Mouse (Mus musculus): Measurements from ENCODE around the gene Pik3r2. TPM values are rescaled to one million over a fixed set of nuclear protein-coding genes. Genes with fewer than 3 reads are reported as not detected.

The Pik3r2 gene
- polyA plus RNA-seq, 1 experiment = 51.5 TPM

- no peak for TF ChIP-seq GATA1 (IDR thresholded peaks at IDR 0.05; ENCODE audit: borderline replicate concordance, low read length)
- no peak for TF ChIP-seq FLI1 (IDR thresholded peaks at IDR 0.05; ENCODE audit: low read length)
- no peaks in the 10 kb centered on the region for H3K9me3 ChIP-seq
- peaks cover 86% of the 10 kb centered on the region for H3K4me1 ChIP-seq
- no peaks in the 10 kb centered on the region for H3K27me3 ChIP-seq (replicated peaks)
- H3K4me3 ChIP-seq (replicated peaks) = peak overlapping the region; percentile 100
- peaks cover 51% of the 10 kb centered on the region for H3K36me3 ChIP-seq (replicated peaks; ENCODE audit: low read length)
Observed at GRCm38 (mm10) chr8:70802786-70803510, 26.4 kb upstream of the Pik3r2 start.

- H3K4me3 ChIP-seq (replicated peaks) = peak overlapping the region; percentile 89
- no peaks in the 10 kb centered on the region for H3K27me3 ChIP-seq (replicated peaks)
- peaks cover 53% of the 10 kb centered on the region for H3K36me3 ChIP-seq (replicated peaks; ENCODE audit: low read length)
- no peaks in the 10 kb centered on the region for H3K9me3 ChIP-seq
- no peak for TF ChIP-seq FLI1 (IDR thresholded peaks at IDR 0.05; ENCODE audit: low read length)
- H3K4me1 ChIP-seq = peaks cover 86% of the 10 kb centered on the region
Observed at GRCm38 (mm10) chr8:70801830-70802229, 25.3 kb upstream of the Pik3r2 start.

- H3K9me3 ChIP-seq = no peaks in the 10 kb centered on the region
- peak overlapping the region; percentile 89 for H3K4me3 ChIP-seq (replicated peaks)
- TF ChIP-seq GATA1 (IDR thresholded peaks at IDR 0.05; ENCODE audit: borderline replicate concordance, low read length) (no peak), FLI1 (IDR thresholded peaks at IDR 0.05; ENCODE audit: low read length) (no peak)
- peaks cover 60% of the 10 kb centered on the region for H3K36me3 ChIP-seq (replicated peaks; ENCODE audit: low read length)
- H3K27me3 ChIP-seq (replicated peaks) = no peaks in the 10 kb centered on the region
- peaks cover 86% of the 10 kb centered on the region for H3K4me1 ChIP-seq
Observed at GRCm38 (mm10) chr8:70801156-70801555, 24.6 kb upstream of the Pik3r2 start.

- no peak for TF ChIP-seq FLI1 (IDR thresholded peaks at IDR 0.05; ENCODE audit: low read length)
- TF ChIP-seq GATA1 (IDR thresholded peaks at IDR 0.05; ENCODE audit: borderline replicate concordance, low read length) = no peak
- Histone ChIP-seq H3K27me3 (replicated peaks) (no peaks in the 10 kb centered on the region), H3K4me1 (peaks cover 86% of the 10 kb centered on the region)
Observed at GRCm38 (mm10) chr8:70800648-70801047, 24.1 kb upstream of the Pik3r2 start.

GRCm38 (mm10) chr8:70798281-70798680 is 21.8 kb upstream of the Pik3r2 start:
- Histone ChIP-seq H3K9me3 (no peaks in the 10 kb centered on the region), H3K4me1 (peaks cover 99% of the 10 kb centered on the region), H3K27me3 (replicated peaks) (no peaks in the 10 kb centered on the region), H3K36me3 (replicated peaks; ENCODE audit: low read length) (peaks cover 82% of the 10 kb centered on the region), H3K4me3 (replicated peaks) (peak overlapping the region; percentile 92)
- TF ChIP-seq FLI1 (IDR thresholded peaks at IDR 0.05; ENCODE audit: low read length) (no peak), GATA1 (IDR thresholded peaks at IDR 0.05; ENCODE audit: borderline replicate concordance, low read length) (no peak)

More at GRCm38 (mm10) chr8:70800648-70801047, 24.1 kb upstream of the Pik3r2 start:
- peaks cover 65% of the 10 kb centered on the region for H3K36me3 ChIP-seq (replicated peaks; ENCODE audit: low read length)
- peak overlapping the region; percentile 88 for H3K4me3 ChIP-seq (replicated peaks)
- no peaks in the 10 kb centered on the region for H3K9me3 ChIP-seq

- peak overlapping the region; percentile 92 for H3K4me3 ChIP-seq (replicated peaks)
- peaks cover 99% of the 10 kb centered on the region for H3K4me1 ChIP-seq
- H3K36me3 ChIP-seq (replicated peaks; ENCODE audit: low read length) = peaks cover 80% of the 10 kb centered on the region
- H3K9me3 ChIP-seq = no peaks in the 10 kb centered on the region
- H3K27me3 ChIP-seq (replicated peaks) = no peaks in the 10 kb centered on the region
- TF ChIP-seq GATA1 (IDR thresholded peaks at IDR 0.05; ENCODE audit: borderline replicate concordance, low read length) (no peak), FLI1 (IDR thresholded peaks at IDR 0.05; ENCODE audit: low read length) (no peak)
Observed at GRCm38 (mm10) chr8:70797081-70798070, 20.9 kb upstream of the Pik3r2 start.

GRCm38 (mm10) chr8:70796403-70797080 is 20.0 kb upstream of the Pik3r2 start:
- Histone ChIP-seq H3K4me1 (peaks cover 99% of the 10 kb centered on the region), H3K27me3 (replicated peaks) (no peaks in the 10 kb centered on the region), H3K4me3 (replicated peaks) (peak overlapping the region; percentile 92), H3K36me3 (replicated peaks; ENCODE audit: low read length) (peaks cover 78% of the 10 kb centered on the region), H3K9me3 (no peaks in the 10 kb centered on the region)
- TF ChIP-seq GATA1 (IDR thresholded peaks at IDR 0.05; ENCODE audit: borderline replicate concordance, low read length) (no peak), FLI1 (IDR thresholded peaks at IDR 0.05; ENCODE audit: low read length) (no peak)

GRCm38 (mm10) chr8:70795370-70795769 is 18.9 kb upstream of the Pik3r2 start:
- Histone ChIP-seq H3K9me3 (no peaks in the 10 kb centered on the region), H3K4me3 (replicated peaks) (peak overlapping the region; percentile 12), H3K36me3 (replicated peaks; ENCODE audit: low read length) (peaks cover 81% of the 10 kb centered on the region), H3K27me3 (replicated peaks) (no peaks in the 10 kb centered on the region), H3K4me1 (peaks cover 99% of the 10 kb centered on the region)
- TF ChIP-seq GATA1 (IDR thresholded peaks at IDR 0.05; ENCODE audit: borderline replicate concordance, low read length) (no peak), FLI1 (IDR thresholded peaks at IDR 0.05; ENCODE audit: low read length) (no peak)

GRCm38 (mm10) chr8:70794215-70794614 is 17.7 kb upstream of the Pik3r2 start:
- no peaks in the 10 kb centered on the region for H3K27me3 ChIP-seq (replicated peaks)
- peak overlapping the region; percentile 12 for H3K4me3 ChIP-seq (replicated peaks)
- peaks cover 81% of the 10 kb centered on the region for H3K36me3 ChIP-seq (replicated peaks; ENCODE audit: low read length)
- no peak for TF ChIP-seq GATA1 (IDR thresholded peaks at IDR 0.05; ENCODE audit: borderline replicate concordance, low read length)
- TF ChIP-seq FLI1 (IDR thresholded peaks at IDR 0.05; ENCODE audit: low read length) = no peak
- peaks cover 99% of the 10 kb centered on the region for H3K4me1 ChIP-seq
- no peaks in the 10 kb centered on the region for H3K9me3 ChIP-seq
